Mouse (Mus musculus) stomach, postnatal 0 days (tissue): ENCODE measurements at regions not wholly inside any gene's neighbourhood (a gene's known extent, or its start where the extent isn't known, plus 50 kb on each side); places are given as distances from the start of the nearest gene placed in this dataset.

Source experiments
- CTCF ChIP-seq: IDR thresholded peaks from 2 replicates; pipeline ENCODE4 v1.5.1; 2016; ENCODE audit warnings: antibody characterized with exemption, low read depth, mild to moderate bottlenecking, moderate library complexity
- EP300 ChIP-seq: optimal IDR thresholded peaks from 2 replicates; pipeline ENCODE3; 2016; ENCODE audit warnings: antibody characterized with exemption

DNA sequence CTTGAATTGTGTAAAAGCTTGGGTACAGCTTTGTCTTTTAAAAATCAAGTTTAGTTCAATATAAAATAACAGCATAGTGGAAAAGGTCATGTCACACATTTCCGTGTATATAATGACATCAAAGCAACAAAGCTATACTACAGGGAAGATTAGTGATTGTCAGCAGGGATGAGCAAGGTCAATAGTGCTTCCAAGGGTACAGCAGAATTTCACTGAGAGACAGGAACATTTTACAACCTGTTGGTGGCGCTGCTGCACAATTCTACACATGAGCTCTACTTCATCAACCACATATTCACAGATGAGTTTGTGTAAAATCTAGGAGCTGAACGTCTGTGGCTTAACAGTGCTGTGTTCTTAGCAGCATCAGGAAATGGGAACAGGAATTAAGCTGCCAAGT, 74.3 kb upstream of the A2m start:
- TF ChIP-seq CTCF (peak; percentile 73), EP300 (no peak)
